Comparison of ENCODE assay signal across 22 mouse cellular contexts in genomic region chr1:164276552-164276951, GRCm38 (mm10). TPM values are rescaled to one million over a fixed set of nuclear protein-coding genes. Genes with fewer than 3 reads are reported as not detected.
DNase-seq lines count a peak whose midpoint lies in the region; ATAC-seq and TF ChIP-seq lines count a peak whose summit lies in the region.
"Had no signal": no experiment of that assay in that cellular context is flagged by ENCODE, and none has a peak within 500 bp of the region (broad histone marks: within the 10 kb centered on the region; RNA-seq: fewer than 3 reads in every experiment).

No protein-coding gene starts in this region.

- no peaks in the 10 kb centered on the region for H3K27me3 ChIP-seq in MEL (ENCODE audit: control insufficient read depth in 1 of 2, insufficient read depth in 2 of 2, low read length in 2 of 2)
- H3K27me3 ChIP-seq in cerebellum, adult 2 months (ENCODE audit: control insufficient read depth, insufficient read depth, low read length): no peaks in the 10 kb centered on the region
- H3K27me3 ChIP-seq: embryonic facial prominence, embryonic 15.5 days; forebrain, embryonic 15.5 days; heart, embryonic 15.5 days; intestine, embryonic 15.5 days had no signal

- peak overlapping the region; percentile 82 for H3K9ac ChIP-seq in MEL (ENCODE audit: control insufficient read depth, low read depth, low read length, poor library complexity, severe bottlenecking)
- H3K9ac ChIP-seq: embryonic facial prominence, embryonic 15.5 days; intestine, embryonic 15.5 days had no signal

- no peaks in the 10 kb centered on the region; the same call in 1 of the 2 replicates for H3K79me2 ChIP-seq in MEL (ENCODE audit: control insufficient read depth, insufficient read depth, low read length, poor library complexity)

- peak overlapping the region; percentile 57 for H3K27ac ChIP-seq in MEL (ENCODE audit: control insufficient read depth, low read depth, low read length)
- no peak overlapping the region for H3K27ac ChIP-seq in cerebellum, adult 2 months (ENCODE audit: insufficient read depth, low read length)
- H3K27ac ChIP-seq: embryonic facial prominence, embryonic 15.5 days; heart, adult 2 months; heart, embryonic 15.5 days; intestine, embryonic 15.5 days had no signal

- peak in 1 of 3 experiments; percentile 30; a peak in 2 of 6 replicates for TF ChIP-seq CTCF in MEL (IDR thresholded peaks at IDR 0.05 in 2 of 3, conservative IDR thresholded peaks at IDR 0.05 in 1 of 3; ENCODE audit: control insufficient read depth in 1 of 3, insufficient read depth in 1 of 3, low read depth in 2 of 3, low read length in 3 of 3, poor library complexity in 1 of 3, severe bottlenecking in 1 of 3)
- TF ChIP-seq CTCF in cerebellum, adult 2 months (IDR thresholded peaks at IDR 0.05; ENCODE audit: borderline replicate concordance, insufficient read depth, low read depth, low read length): no peak

- DNase-seq in 3134 (ENCODE audit: extremely low read depth, insufficient read length, low spot score) (peak; percentile 25), 416B (ENCODE audit: low read depth) (peak; percentile 94), MEL (ENCODE audit: low read depth, low spot score) (peak; percentile 87)
- no peak for DNase-seq in cerebellum, adult 2 months
- DNase-seq in ovary, postnatal 36 days (ENCODE audit: low spot score): no peak
- DNase-seq in embryo, embryonic 9.5 days (ENCODE audit: extremely low spot score): no peak
- DNase-seq: adrenal gland, postnatal 10 days; cerebellum, adult 11-12 months; cerebellum, adult 9-11 months; cerebellum, postnatal 36 days; gastrocnemius, postnatal 10 days; heart, adult 2 months; heart, postnatal 14 days; kidney, adult 2 months had no signal

- TF ChIP-seq EP300 in MEL (IDR thresholded peaks at IDR 0.05; ENCODE audit: low read depth in 1 of 2, low read length in 2 of 2): peak; percentile 30 to 64; a peak in 2 of 4 replicates

- 81% methylated on average over 3 of the region's 3 CpGs for WGBS in cerebellum, adult 2 months

- H3K4me1 ChIP-seq in MEL (ENCODE audit: control insufficient read depth in 1 of 2, insufficient read depth in 2 of 2, low read length in 2 of 2): peaks cover 0 to 6% of the 10 kb centered on the region in 2 experiments; a peak in 1 of 4 replicates
- no peaks in the 10 kb centered on the region for H3K4me1 ChIP-seq in cerebellum, adult 2 months (ENCODE audit: control insufficient read depth, insufficient read depth, low read length)
- H3K4me1 ChIP-seq: hindbrain, embryonic 13.5 days had no signal

- 0 out of 4 replicates have a peak, but pooled peaks of 1 of the 2 experiments have one; percentile 25 for TF ChIP-seq POLR2A in MEL (IDR thresholded peaks at IDR 0.05; ENCODE audit: control insufficient read depth in 1 of 2, insufficient read depth in 1 of 2, low read depth in 1 of 2, low read length in 2 of 2, poor library complexity in 1 of 2)
- no peak for TF ChIP-seq POLR2A in cerebellum, adult 2 months (IDR thresholded peaks at IDR 0.05; ENCODE audit: borderline replicate concordance, insufficient read depth, low read length)

- H3K4me3 ChIP-seq in MEL (ENCODE audit: control insufficient read depth in 1 of 2, insufficient read depth in 1 of 2, low read depth in 2 of 2, low read length in 2 of 2): peak overlapping the region; percentile 31 to 79; a peak in 3 of 4 replicates
- H3K4me3 ChIP-seq in cerebellum, adult 2 months (replicated peaks; ENCODE audit: insufficient read depth, low read depth, low read length): no peak overlapping the region

- H3K9me3 ChIP-seq in MEL (replicated peaks; ENCODE audit: insufficient read depth, low read length): no peaks in the 10 kb centered on the region
- H3K9me3 ChIP-seq: embryonic facial prominence, embryonic 15.5 days; forebrain, embryonic 10.5 days; forebrain, embryonic 15.5 days; G1E; heart, embryonic 15.5 days; hindbrain, embryonic 13.5 days; intestine, embryonic 15.5 days had no signal

- ATAC-seq in granulocyte monocyte progenitor cell, adult 5-6 weeks (replicated peaks; ENCODE audit: poor library complexity, severe bottlenecking): peak; percentile 33

- no peak for TF ChIP-seq RAD21 in MEL (IDR thresholded peaks at IDR 0.05; ENCODE audit: low read depth, low read length)

- peaks cover 0 to 6% of the 10 kb centered on the region in 2 experiments; a peak in 2 of 4 replicates for H3K36me3 ChIP-seq in MEL (ENCODE audit: control insufficient read depth in 1 of 2, insufficient read depth in 2 of 2, low read length in 2 of 2)
- H3K36me3 ChIP-seq: embryonic facial prominence, embryonic 15.5 days; forebrain, embryonic 10.5 days; heart, embryonic 15.5 days; intestine, embryonic 15.5 days had no signal

TF ChIP-seq in MEL, 35 proteins besides CTCF, POLR2A, EP300 and RAD21:
- TF ChIP-seq MAX (IDR thresholded peaks at IDR 0.05; ENCODE audit: low read length): peak; percentile 71
- peak; percentile 88 for TF ChIP-seq USF1 (IDR thresholded peaks at IDR 0.05; ENCODE audit: low read depth, low read length)
- TF ChIP-seq CHD1 (IDR thresholded peaks at IDR 0.05; ENCODE audit: low read depth, low read length): peak; percentile 92; the same call in 1 of the 2 replicates
- 0 out of 2 replicates have a peak, but pooled peaks have one; percentile 13 for TF ChIP-seq JUND (IDR thresholded peaks at IDR 0.05; ENCODE audit: low read depth, low read length)
- peak; percentile 75 for TF ChIP-seq MYB (IDR thresholded peaks at IDR 0.05; ENCODE audit: low read depth, low read length)
- 0 out of 2 replicates have a peak, but pooled peaks have one; percentile 33 for TF ChIP-seq TCF12 (IDR thresholded peaks at IDR 0.05; ENCODE audit: low read depth, low read length)
- TF ChIP-seq ETS1 (IDR thresholded peaks at IDR 0.05; ENCODE audit: low read depth, low read length): peak; percentile 60
- peak; percentile 55; the same call in 1 of the 2 replicates for TF ChIP-seq TBP (IDR thresholded peaks at IDR 0.05; ENCODE audit: low read depth, low read length)
- TF ChIP-seq CHD2 (IDR thresholded peaks at IDR 0.05; ENCODE audit: low read length): no peak
- no peak for TF ChIP-seq GATA1 (IDR thresholded peaks at IDR 0.05; ENCODE audit: low read depth, low read length)
- peak; percentile 6; the same call in 1 of the 2 replicates for TF ChIP-seq BHLHE40 (IDR thresholded peaks at IDR 0.05; ENCODE audit: borderline replicate concordance, low read depth, low read length)
- TF ChIP-seq ZMIZ1 (IDR thresholded peaks at IDR 0.05; ENCODE audit: low read depth, low read length): no peak
- peak; percentile 83 for TF ChIP-seq MYC (IDR thresholded peaks at IDR 0.05; ENCODE audit: low read depth, low read length)
- TF ChIP-seq MXI1 (IDR thresholded peaks at IDR 0.05; ENCODE audit: low read depth, low read length): peak; percentile 84
- TF ChIP-seq USF2 (IDR thresholded peaks at IDR 0.05; ENCODE audit: borderline replicate concordance in 1 of 2, insufficient read depth in 1 of 2, low read depth in 1 of 2, low read length in 2 of 2): 0 out of 4 replicates have a peak, but pooled peaks of 1 of the 2 experiments have one; percentile 28
- peak; percentile 91 for TF ChIP-seq SIN3A (IDR thresholded peaks at IDR 0.05; ENCODE audit: low read length)
- TF ChIP-seq POLR2AphosphoS5 (IDR thresholded peaks at IDR 0.05; ENCODE audit: borderline replicate concordance, low read depth, low read length): no peak
- TF ChIP-seq HCFC1 (IDR thresholded peaks at IDR 0.05; ENCODE audit: low read depth, low read length): peak; percentile 74
- TF ChIP-seq ELF1 (IDR thresholded peaks at IDR 0.05; ENCODE audit: low read depth, low read length): peak; percentile 48; the same call in 1 of the 2 replicates

RNA-seq across cellular contexts. Expression of gene Ccdc181, which starts 1.2 kb away (rescaled TPM):
- 11.0 and 13.0 TPM in 2 replicates for total RNA-seq in MEL (2012; rRNA removed)
- polyA plus RNA-seq in MEL (2012; ENCODE audit: insufficient read depth in 1 of 2, insufficient read length in 2 of 2, low read depth in 1 of 2, low replicate concordance in 2 of 2, missing spikeins in 1 of 2): 10 to 100 TPM in 1 of 2 experiments, not detected in 1; 15.8 TPM
- total RNA-seq in granulocyte monocyte progenitor cell, adult 5-6 weeks (2014; fragmentation: Nextera tagmentation): 5.5 and 6.1 TPM in 2 replicates
- 23.0 and 25.3 TPM in 2 replicates for total RNA-seq in granulocyte monocyte progenitor cell, adult 5-6 weeks (2017)
- polyA plus RNA-seq in cerebellum, adult 2 months (2012; rRNA removed): 16.6 and 18.6 TPM in 2 replicates

RNA-seq across cellular contexts. Expression of gene Nme7, which starts 27.4 kb away (rescaled TPM):
- total RNA-seq in MEL (2012; rRNA removed): 27.6 and 28.7 TPM in 2 replicates
- 10 to 100 TPM in 1 of 2 experiments, not detected in 1; 23.2 TPM for polyA plus RNA-seq in MEL (2012; ENCODE audit: insufficient read depth in 1 of 2, insufficient read length in 2 of 2, low read depth in 1 of 2, low replicate concordance in 2 of 2, missing spikeins in 1 of 2)
- 13.1 and 23.5 TPM in 2 replicates for total RNA-seq in granulocyte monocyte progenitor cell, adult 5-6 weeks (2014; fragmentation: Nextera tagmentation)
- total RNA-seq in granulocyte monocyte progenitor cell, adult 5-6 weeks (2017): 43.2 and 53.0 TPM in 2 replicates
- 12.2 and 13.6 TPM in 2 replicates for polyA plus RNA-seq in cerebellum, adult 2 months (2012; rRNA removed)

RNA-seq across cellular contexts. Expression of gene Slc19a2, which starts 27.7 kb away (rescaled TPM):
- 9.7 TPM in 2 replicates for total RNA-seq in MEL (2012; rRNA removed)
- 10 to 100 TPM in 1 of 2 experiments, 1 to 10 TPM in 1; 9.0 to 54.2 TPM for polyA plus RNA-seq in MEL (2012; ENCODE audit: insufficient read depth in 1 of 2, insufficient read length in 2 of 2, low read depth in 1 of 2, low replicate concordance in 2 of 2, missing spikeins in 1 of 2)
- total RNA-seq in granulocyte monocyte progenitor cell, adult 5-6 weeks (2014; fragmentation: Nextera tagmentation): 6.3 and 10.0 TPM in 2 replicates
- 5.1 and 9.6 TPM in 2 replicates for total RNA-seq in granulocyte monocyte progenitor cell, adult 5-6 weeks (2017)
- 17.2 and 19.2 TPM in 2 replicates for polyA plus RNA-seq in cerebellum, adult 2 months (2012; rRNA removed)

RNA-seq across cellular contexts. Expression of gene Blzf1, which starts 30.7 kb away (rescaled TPM):
- 14.1 and 18.2 TPM in 2 replicates for total RNA-seq in MEL (2012; rRNA removed)
- 10 to 100 TPM in 1 of 2 experiments, not detected in 1; 17.1 TPM for polyA plus RNA-seq in MEL (2012; ENCODE audit: insufficient read depth in 1 of 2, insufficient read length in 2 of 2, low read depth in 1 of 2, low replicate concordance in 2 of 2, missing spikeins in 1 of 2)
- total RNA-seq in granulocyte monocyte progenitor cell, adult 5-6 weeks (2014; fragmentation: Nextera tagmentation): 15.6 and 30.9 TPM in 2 replicates
- total RNA-seq in granulocyte monocyte progenitor cell, adult 5-6 weeks (2017): 36.2 and 44.7 TPM in 2 replicates
- polyA plus RNA-seq in cerebellum, adult 2 months (2012; rRNA removed): 19.2 and 20.6 TPM in 2 replicates

Comparison
In these comparisons a context has a peak if more than half of its experiments do, and no peak if none do; other contexts are left out.
1. DNase-seq: peak in 3134 (single experiment), 416B (single experiment) and MEL (single experiment); none in cerebellum, adult 2 months (0 of 2), ovary, postnatal 36 days (single experiment) and embryo, embryonic 9.5 days (single experiment).